Mouse (Mus musculus): Measurements from ENCODE around the gene Ezr. TPM values are rescaled to one million over a fixed set of nuclear protein-coding genes. Genes with fewer than 3 reads are reported as not detected.
A peak's percentile ranks its signal among the peaks of the same experiment; 100 is the strongest.
"Not testable (repeated sequence)": the region's sequence is repeated elsewhere in the genome, so short reads cannot be mapped to it uniquely, and the experiment has no call there.

The Ezr gene
- polyA plus RNA-seq, 1 experiment from 2014 or later = 182 TPM

GRCm38 (mm10) chr17:6713944-6714343, 68.6 kb downstream of the Ezr start:
- H3K4me1 ChIP-seq; H3K9me3 ChIP-seq (replicated peaks); H3K4me3 ChIP-seq (replicated peaks); H3K36me3 ChIP-seq; ATAC-seq (replicated peaks; ENCODE audit: low FRiP score); H3K27ac ChIP-seq; H3K27me3 ChIP-seq; H3K4me2 ChIP-seq; H3K9ac ChIP-seq: not testable (repeated sequence)
- WGBS = 72% methylated on average over 8 of the region's 8 CpGs

- not testable (repeated sequence) for H3K9me3 ChIP-seq (replicated peaks); H3K4me1 ChIP-seq; H3K4me3 ChIP-seq (replicated peaks); ATAC-seq (replicated peaks; ENCODE audit: low FRiP score); H3K27me3 ChIP-seq; H3K36me3 ChIP-seq; H3K9ac ChIP-seq; H3K4me2 ChIP-seq; H3K27ac ChIP-seq
- WGBS = 71% methylated on average over 2 of the region's 2 CpGs
Measured at GRCm38 (mm10) chr17:6713483-6713882, 69.1 kb downstream of the Ezr start.

- H3K9me3 ChIP-seq (replicated peaks); H3K4me2 ChIP-seq; H3K27ac ChIP-seq; ATAC-seq (replicated peaks; ENCODE audit: low FRiP score); H3K27me3 ChIP-seq; H3K9ac ChIP-seq; H3K4me3 ChIP-seq (replicated peaks); H3K36me3 ChIP-seq; H3K4me1 ChIP-seq: not testable (repeated sequence)
- WGBS = 62% methylated on average over 2 of the region's 2 CpGs
Measured at GRCm38 (mm10) chr17:6708194-6708593, 74.4 kb downstream of the Ezr start.

GRCm38 (mm10) chr17:6707422-6707821, 75.2 kb downstream of the Ezr start:
- H3K4me1 ChIP-seq = not testable (repeated sequence)

GRCm38 (mm10) chr17:6706448-6706847, 76.1 kb downstream of the Ezr start:
- H3K4me3 ChIP-seq (replicated peaks); H3K36me3 ChIP-seq; H3K4me2 ChIP-seq; H3K27ac ChIP-seq; ATAC-seq (replicated peaks; ENCODE audit: low FRiP score); H3K4me1 ChIP-seq; H3K9me3 ChIP-seq (replicated peaks); H3K27me3 ChIP-seq; H3K9ac ChIP-seq: not testable (repeated sequence)
- 84% methylated on average over 5 of the region's 5 CpGs for WGBS

More at GRCm38 (mm10) chr17:6707422-6707821, 75.2 kb downstream of the Ezr start:
- not testable (repeated sequence) for H3K4me3 ChIP-seq (replicated peaks); H3K36me3 ChIP-seq; H3K4me2 ChIP-seq; H3K9me3 ChIP-seq (replicated peaks); H3K27me3 ChIP-seq; H3K9ac ChIP-seq; ATAC-seq (replicated peaks; ENCODE audit: low FRiP score); H3K27ac ChIP-seq
- WGBS = 88% methylated on average over 5 of the region's 5 CpGs

- not testable (repeated sequence) for ATAC-seq (replicated peaks; ENCODE audit: low FRiP score); H3K9ac ChIP-seq; H3K4me3 ChIP-seq (replicated peaks); H3K4me2 ChIP-seq; H3K36me3 ChIP-seq; H3K4me1 ChIP-seq; H3K27ac ChIP-seq; H3K27me3 ChIP-seq; H3K9me3 ChIP-seq (replicated peaks)
- WGBS = 54% methylated on average over 9 of the region's 9 CpGs
Measured at GRCm38 (mm10) chr17:6703381-6704270, 79.0 kb downstream of the Ezr start.

GRCm38 (mm10) chr17:6702625-6703221, 79.9 kb downstream of the Ezr start:
- H3K9ac ChIP-seq; H3K36me3 ChIP-seq; H3K9me3 ChIP-seq (replicated peaks); H3K27ac ChIP-seq; H3K4me1 ChIP-seq; ATAC-seq (replicated peaks; ENCODE audit: low FRiP score); H3K4me3 ChIP-seq (replicated peaks); H3K27me3 ChIP-seq; H3K4me2 ChIP-seq: not testable (repeated sequence)
- 59% methylated on average over 2 of the region's 8 CpGs for WGBS

- H3K4me1 ChIP-seq; H3K27me3 ChIP-seq; H3K36me3 ChIP-seq; H3K9me3 ChIP-seq (replicated peaks); H3K4me3 ChIP-seq (replicated peaks); H3K27ac ChIP-seq; H3K9ac ChIP-seq; ATAC-seq (replicated peaks; ENCODE audit: low FRiP score); H3K4me2 ChIP-seq: not testable (repeated sequence)
- 76% methylated on average over 4 of the region's 7 CpGs for WGBS
Measured at GRCm38 (mm10) chr17:6700077-6700476, 82.5 kb downstream of the Ezr start.

- not testable (repeated sequence) for H3K9ac ChIP-seq; H3K36me3 ChIP-seq; H3K4me3 ChIP-seq (replicated peaks); H3K27me3 ChIP-seq; H3K4me1 ChIP-seq; H3K27ac ChIP-seq; ATAC-seq (replicated peaks; ENCODE audit: low FRiP score); H3K4me2 ChIP-seq; H3K9me3 ChIP-seq (replicated peaks)
- WGBS = 90% methylated on average over 9 of the region's 9 CpGs
Measured at GRCm38 (mm10) chr17:6699502-6699901, 83.1 kb downstream of the Ezr start.

GRCm38 (mm10) chr17:6697224-6697775, 85.3 kb downstream of the Ezr start:
- not testable (repeated sequence) for H3K4me2 ChIP-seq; H3K4me1 ChIP-seq; H3K9ac ChIP-seq; H3K4me3 ChIP-seq (replicated peaks); H3K27ac ChIP-seq; H3K9me3 ChIP-seq (replicated peaks); H3K27me3 ChIP-seq; H3K36me3 ChIP-seq
- WGBS = 22% methylated on average over 4 of the region's 4 CpGs
- ATAC-seq (replicated peaks; ENCODE audit: low FRiP score) = peak; percentile 69; the same call in 1 of the 2 replicates

- ATAC-seq (replicated peaks; ENCODE audit: low FRiP score); H3K27me3 ChIP-seq; H3K4me3 ChIP-seq (replicated peaks); H3K36me3 ChIP-seq; H3K4me2 ChIP-seq; H3K9ac ChIP-seq; H3K27ac ChIP-seq; H3K9me3 ChIP-seq (replicated peaks); H3K4me1 ChIP-seq: not testable (repeated sequence)
- WGBS = 52% methylated on average over 8 of the region's 8 CpGs
Measured at GRCm38 (mm10) chr17:6696521-6696920, 86.1 kb downstream of the Ezr start.

GRCm38 (mm10) chr17:6695712-6696111, 86.9 kb downstream of the Ezr start:
- H3K27me3 ChIP-seq; H3K9me3 ChIP-seq (replicated peaks); ATAC-seq (replicated peaks; ENCODE audit: low FRiP score); H3K4me2 ChIP-seq; H3K4me3 ChIP-seq (replicated peaks); H3K9ac ChIP-seq; H3K27ac ChIP-seq; H3K4me1 ChIP-seq; H3K36me3 ChIP-seq: not testable (repeated sequence)
- 78% methylated on average over 9 of the region's 9 CpGs for WGBS

Data from kidney, embryonic 15.5 days (tissue).